Mouse (Mus musculus): Measurements from ENCODE around the gene Aen.

DNA sequence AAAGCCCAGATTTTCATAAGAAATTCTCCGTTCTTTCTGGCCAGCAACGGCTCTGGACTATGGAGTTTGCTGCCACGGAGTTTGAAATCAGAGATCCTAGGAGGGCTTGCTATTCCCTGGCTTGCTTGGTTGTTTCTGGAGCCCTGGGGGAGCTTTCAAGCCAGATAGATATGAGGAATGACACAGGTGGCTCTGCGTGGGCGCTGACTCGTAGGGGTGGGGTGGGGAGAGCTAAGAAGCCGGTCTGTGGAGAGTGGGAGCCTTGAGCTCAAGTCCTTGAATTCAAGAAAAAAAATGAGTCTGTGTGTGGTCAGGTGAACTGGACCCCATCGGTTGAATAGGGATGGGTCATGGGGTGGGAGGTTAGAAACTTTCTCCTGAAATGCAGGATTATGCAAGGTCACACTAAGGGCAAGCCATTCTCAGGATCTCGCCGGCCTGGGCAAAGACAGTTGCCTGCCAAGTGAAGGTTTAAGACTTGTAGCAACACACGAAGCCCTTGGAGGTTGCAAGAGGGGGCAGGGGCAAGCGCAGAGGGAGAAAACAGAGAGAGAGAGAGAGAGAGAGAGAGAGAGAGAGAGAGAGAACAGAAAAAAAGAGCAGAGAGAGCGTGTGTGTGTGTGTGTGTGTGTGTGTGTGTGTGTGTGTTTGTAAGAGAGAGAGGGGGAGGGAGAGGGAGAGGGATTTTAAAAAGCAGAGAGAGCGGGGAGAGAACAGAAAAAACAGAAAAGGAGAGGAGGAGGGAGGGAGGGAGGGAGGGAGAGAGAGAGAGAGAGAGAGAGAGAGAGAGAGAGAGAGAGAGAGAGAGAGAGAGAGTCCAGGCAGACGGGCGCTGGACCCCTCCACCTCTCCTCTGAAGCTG lies 13.8 kb upstream of the Aen start:
- TF ChIP-seq CTCF (conservative IDR thresholded peaks at IDR 0.05; ENCODE audit: low read length) (no peak), NANOG (IDR thresholded peaks at IDR 0.05; ENCODE audit: borderline replicate concordance, low read length) (no peak)

Measured in E14TG2a.4 (cell line).